Mouse (Mus musculus): Measurements from ENCODE around the gene Lamtor2. TPM values are rescaled to one million over a fixed set of nuclear protein-coding genes. Genes with fewer than 3 reads are reported as not detected.
"Not testable (repeated sequence)": the region's sequence is repeated elsewhere in the genome, so short reads cannot be mapped to it uniquely, and the experiment has no call there.

The Lamtor2 gene
- polyA plus RNA-seq (2014; fragmentation: Nextera tagmentation; extraction: Ambion mirVana): 77.6 and 93.9 TPM in 2 replicates

- Histone ChIP-seq H3K27ac (ENCODE audit: low read depth) (peak within 1 kb of the TSS; percentile 99), H3K4me3 (ENCODE audit: low read depth, low read length) (peak within 1 kb of the TSS; percentile 91), H3K4me1 (ENCODE audit: insufficient read depth) (0 out of 2 replicates have a peak, but pooled peaks cover 7% of the 10 kb centered on the region), H3K36me3 (ENCODE audit: insufficient read depth) (peaks cover 26% of the 10 kb centered on the region), H3K9me3 (ENCODE audit: low read depth, low read length) (no peaks in the 10 kb centered on the region), H3K4me2 (peak within 1 kb of the TSS; percentile 92), H3K9ac (peak within 1 kb of the TSS; percentile 88), H3K27me3 (ENCODE audit: insufficient read depth, low read length) (no peaks in the 10 kb centered on the region)
- DNase-seq (peak; percentile 99), ATAC-seq (ENCODE audit: insufficient read depth) (peak; percentile 91)
- under 1% methylated on average over 48 of the region's 48 CpGs for whole genome bisulfite sequencing
- TF ChIP-seq CTCF (IDR thresholded peaks at IDR 0.05; ENCODE audit: low read depth): no peak
Measured at GRCm38 (mm10) chr3:88552676-88553524, at the start of gene Lamtor2. Gene Lamtor2 (minus strand): TSS chr3:88553074.

- H3K9ac ChIP-seq: no peak overlapping the region
- WGBS: 78% methylated on average over 4 of the region's 4 CpGs
Measured at GRCm38 (mm10) chr3:88602466-88602865, 49.6 kb upstream of the Lamtor2 start.

GRCm38 (mm10) chr3:88596547-88596946, 43.7 kb upstream of the Lamtor2 start:
- 71% methylated on average over 4 of the region's 4 CpGs for WGBS
- H3K4me3 ChIP-seq (ENCODE audit: low read depth, low read length); ATAC-seq (ENCODE audit: insufficient read depth); H3K27ac ChIP-seq (ENCODE audit: low read depth); H3K27me3 ChIP-seq (ENCODE audit: insufficient read depth, low read length); DNase-seq; H3K9me3 ChIP-seq (ENCODE audit: low read depth, low read length); H3K4me2 ChIP-seq; H3K9ac ChIP-seq; H3K36me3 ChIP-seq (ENCODE audit: insufficient read depth): not testable (repeated sequence)
- peaks cover 14% of the 10 kb centered on the region for H3K4me1 ChIP-seq (ENCODE audit: insufficient read depth)

More at GRCm38 (mm10) chr3:88602466-88602865, 49.6 kb upstream of the Lamtor2 start:
- no peak for TF ChIP-seq CTCF (IDR thresholded peaks at IDR 0.05; ENCODE audit: low read depth)
- ATAC-seq (ENCODE audit: insufficient read depth): no peak
- Histone ChIP-seq H3K4me3 (ENCODE audit: low read depth, low read length) (no peak overlapping the region), H3K27ac (ENCODE audit: low read depth) (no peak overlapping the region), H3K4me2 (no peak overlapping the region), H3K27me3 (ENCODE audit: insufficient read depth, low read length) (no peaks in the 10 kb centered on the region), H3K9me3 (ENCODE audit: low read depth, low read length) (no peaks in the 10 kb centered on the region), H3K4me1 (ENCODE audit: insufficient read depth) (no peaks in the 10 kb centered on the region), H3K36me3 (ENCODE audit: insufficient read depth) (no peaks in the 10 kb centered on the region)
- no peak for DNase-seq

GRCm38 (mm10) chr3:88593893-88594580, 41.2 kb upstream of the Lamtor2 start:
- H3K27ac ChIP-seq (ENCODE audit: low read depth): peak overlapping the region; percentile 83
- peaks cover 14% of the 10 kb centered on the region for H3K4me1 ChIP-seq (ENCODE audit: insufficient read depth)
- no peaks in the 10 kb centered on the region for H3K27me3 ChIP-seq (ENCODE audit: insufficient read depth, low read length)
- no peak overlapping the region for H3K4me3 ChIP-seq (ENCODE audit: low read depth, low read length)
- WGBS: 24% methylated on average over 10 of the region's 10 CpGs
- DNase-seq (peak; percentile 78), ATAC-seq (ENCODE audit: insufficient read depth) (peak; percentile 63)
- H3K4me2 ChIP-seq: peak overlapping the region; percentile 36
- no peak for TF ChIP-seq CTCF (IDR thresholded peaks at IDR 0.05; ENCODE audit: low read depth)
- no peak overlapping the region for H3K9ac ChIP-seq
- H3K36me3 ChIP-seq (ENCODE audit: insufficient read depth): no peaks in the 10 kb centered on the region
- no peaks in the 10 kb centered on the region for H3K9me3 ChIP-seq (ENCODE audit: low read depth, low read length)

GRCm38 (mm10) chr3:88592942-88593576, 40.2 kb upstream of the Lamtor2 start:
- no peak for TF ChIP-seq CTCF (IDR thresholded peaks at IDR 0.05; ENCODE audit: low read depth)
- peaks cover 14% of the 10 kb centered on the region for H3K4me1 ChIP-seq (ENCODE audit: insufficient read depth)
- peak overlapping the region; percentile 80 for H3K27ac ChIP-seq (ENCODE audit: low read depth)
- H3K36me3 ChIP-seq (ENCODE audit: insufficient read depth): peaks cover 7% of the 10 kb centered on the region
- no peak overlapping the region for H3K4me3 ChIP-seq (ENCODE audit: low read depth, low read length)
- H3K4me2 ChIP-seq: peak overlapping the region; percentile 15; the same call in 1 of the 2 replicates
- H3K9ac ChIP-seq: no peak overlapping the region
- H3K27me3 ChIP-seq (ENCODE audit: insufficient read depth, low read length): no peaks in the 10 kb centered on the region
- ATAC-seq (ENCODE audit: insufficient read depth) (no peak), DNase-seq (no peak)
- no peaks in the 10 kb centered on the region for H3K9me3 ChIP-seq (ENCODE audit: low read depth, low read length)
- 61% methylated on average over 10 of the region's 10 CpGs for WGBS

GRCm38 (mm10) chr3:88591950-88592731, 39.3 kb upstream of the Lamtor2 start:
- Histone ChIP-seq H3K4me3 (ENCODE audit: low read depth, low read length) (no peak overlapping the region), H3K4me2 (peak overlapping the region; percentile 15; the same call in 1 of the 2 replicates), H3K9me3 (ENCODE audit: low read depth, low read length) (no peaks in the 10 kb centered on the region), H3K27ac (ENCODE audit: low read depth) (peak overlapping the region; percentile 80), H3K4me1 (ENCODE audit: insufficient read depth) (peaks cover 14% of the 10 kb centered on the region), H3K27me3 (ENCODE audit: insufficient read depth, low read length) (no peaks in the 10 kb centered on the region), H3K36me3 (ENCODE audit: insufficient read depth) (peaks cover 16% of the 10 kb centered on the region), H3K9ac (no peak overlapping the region; the same call in 1 of the 2 replicates)
- no peak for ATAC-seq (ENCODE audit: insufficient read depth)
- WGBS: 17% methylated on average over 9 of the region's 9 CpGs
- DNase-seq: peak; percentile 93
- peak; percentile 63 for TF ChIP-seq CTCF (IDR thresholded peaks at IDR 0.05; ENCODE audit: low read depth)
